Mouse (Mus musculus) right cerebral cortex, postnatal 25 days (tissue): ENCODE results near the gene Jup.
A peak's percentile ranks its signal among the peaks of the same experiment; 100 is the strongest.
"Not testable (repeated sequence)": the region's sequence is repeated elsewhere in the genome, so short reads cannot be mapped to it uniquely, and the experiment has no call there.

Experiments
- DNase-seq: peaks from one replicate; pipeline ENCODE4 v3.0.0; 2022

Gene Jup

DNA sequence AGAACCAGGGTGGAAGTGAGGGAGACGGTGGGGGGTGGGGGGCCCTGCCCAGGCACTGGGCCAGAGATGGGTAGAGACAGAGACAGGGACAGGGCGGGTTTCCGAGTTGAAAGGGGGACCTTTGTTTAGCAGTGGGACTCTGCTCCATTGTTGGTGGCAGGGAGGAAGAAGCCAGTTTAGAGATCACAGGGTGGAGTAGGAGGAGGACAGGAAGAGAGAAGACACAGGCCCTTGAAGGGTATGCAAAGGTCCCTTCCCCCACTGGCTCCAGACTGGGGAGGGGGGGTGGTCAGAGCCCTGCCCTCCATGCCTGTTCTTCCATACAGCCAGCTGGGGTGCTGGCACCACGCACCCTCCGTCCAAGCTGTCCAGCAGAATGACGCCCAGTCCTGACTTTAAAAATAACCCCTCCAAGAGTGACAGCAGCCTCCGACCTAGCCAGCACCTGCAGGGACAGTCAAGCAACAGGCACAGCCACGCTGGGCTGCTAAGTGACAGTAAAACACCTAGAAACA, 7.6 kb downstream of the Jup start:
- no peak for DNase-seq

DNA sequence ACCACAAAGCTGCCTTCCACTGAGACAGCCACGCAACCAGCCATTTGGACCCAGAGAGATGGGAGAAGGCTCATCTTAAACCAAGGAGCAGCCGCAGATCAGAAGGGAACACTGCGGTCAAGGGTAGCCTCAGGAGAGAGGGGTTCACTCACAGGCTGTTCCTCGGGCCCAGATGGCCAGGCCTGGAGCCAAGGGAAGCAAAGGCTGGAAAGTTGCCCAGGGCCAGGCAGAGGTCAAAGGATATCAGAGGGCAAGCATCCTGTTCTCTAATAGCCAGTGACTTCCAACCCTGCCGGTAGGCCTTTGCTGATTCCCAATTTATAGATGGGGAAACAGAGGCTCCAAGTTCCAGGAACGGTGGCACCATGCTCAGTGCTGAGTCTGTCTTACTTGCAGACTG, 9.0 kb downstream of the Jup start:
- DNase-seq, result no peak

DNA sequence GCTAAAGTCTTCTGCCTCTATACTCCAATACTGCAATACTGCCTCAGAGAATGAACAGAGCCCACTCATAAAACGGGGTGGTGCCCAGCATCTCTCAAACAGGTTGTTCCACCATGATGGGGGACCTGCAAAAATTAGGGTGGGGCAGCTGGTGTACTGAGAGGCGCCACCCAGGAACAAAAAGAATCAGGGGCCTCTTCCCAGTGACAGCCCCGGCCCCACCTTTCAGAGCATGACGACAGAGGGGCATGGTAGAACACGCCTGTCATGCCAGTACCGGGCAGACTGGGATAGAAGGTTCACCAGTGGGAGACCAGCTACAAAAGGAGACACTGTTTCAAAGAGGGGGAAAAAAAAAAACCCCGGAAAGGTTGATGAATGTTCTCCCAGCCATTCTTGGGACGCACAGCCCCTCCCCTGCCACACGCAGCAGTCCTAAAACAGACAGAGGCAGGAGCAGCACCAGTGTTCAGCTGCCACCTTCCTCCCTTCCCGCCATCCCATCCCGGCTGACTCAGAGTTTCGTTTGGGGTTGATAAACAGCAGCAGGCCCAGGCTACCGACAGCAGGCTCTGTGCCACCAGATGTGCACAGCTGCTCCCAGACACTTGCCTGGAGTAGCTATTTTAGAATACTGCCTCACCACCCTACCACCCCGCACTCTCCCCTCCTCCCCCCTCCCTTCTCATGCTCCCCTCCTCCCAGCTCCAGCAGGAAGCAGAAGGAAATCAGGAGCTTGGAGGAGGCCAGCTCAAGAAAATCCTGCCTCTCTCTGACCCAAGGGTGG, 9.8 kb downstream of the Jup start:
- DNase-seq, result peak; percentile 38

DNA sequence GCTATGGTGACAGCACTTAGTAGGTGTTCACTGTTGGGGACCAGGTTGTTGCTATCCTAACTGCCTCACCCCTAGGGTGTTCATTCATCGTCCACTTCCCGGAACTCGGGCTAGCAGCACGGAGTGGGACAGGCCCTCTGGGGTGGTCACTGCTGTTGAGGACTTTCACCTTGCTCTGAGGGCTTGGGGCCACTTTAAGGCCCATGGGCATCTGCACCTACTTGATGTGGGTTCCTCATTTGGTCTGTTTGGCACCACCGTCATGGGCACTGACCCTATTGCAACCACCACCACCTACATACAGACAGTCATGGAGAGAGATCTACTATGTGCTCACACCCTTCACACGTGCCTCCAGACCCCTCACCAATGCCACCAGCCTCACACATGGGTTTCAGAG, 10.5 kb downstream of the Jup start:
- DNase-seq, result no peak

DNA sequence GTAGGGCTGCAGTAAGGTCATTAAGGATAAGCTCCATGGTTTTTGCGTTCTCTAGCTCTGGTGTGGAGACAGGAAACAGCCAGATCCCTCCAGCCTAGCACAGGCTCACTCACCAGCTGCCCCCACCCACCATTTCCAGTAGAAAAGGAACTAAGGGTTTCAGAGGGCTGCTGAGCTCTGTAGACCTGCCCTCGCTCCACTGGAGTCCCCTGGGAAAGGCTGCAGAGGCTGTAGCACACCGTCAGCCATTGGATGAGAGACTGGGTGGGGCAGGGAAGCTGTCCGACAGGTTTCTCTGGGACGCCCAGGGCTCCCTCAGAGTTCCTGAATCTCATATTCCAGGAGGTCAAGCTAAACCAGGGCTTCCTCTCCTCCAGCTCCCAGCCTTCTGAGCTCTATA, 11.0 kb downstream of the Jup start:
- DNase-seq, result no peak

DNA sequence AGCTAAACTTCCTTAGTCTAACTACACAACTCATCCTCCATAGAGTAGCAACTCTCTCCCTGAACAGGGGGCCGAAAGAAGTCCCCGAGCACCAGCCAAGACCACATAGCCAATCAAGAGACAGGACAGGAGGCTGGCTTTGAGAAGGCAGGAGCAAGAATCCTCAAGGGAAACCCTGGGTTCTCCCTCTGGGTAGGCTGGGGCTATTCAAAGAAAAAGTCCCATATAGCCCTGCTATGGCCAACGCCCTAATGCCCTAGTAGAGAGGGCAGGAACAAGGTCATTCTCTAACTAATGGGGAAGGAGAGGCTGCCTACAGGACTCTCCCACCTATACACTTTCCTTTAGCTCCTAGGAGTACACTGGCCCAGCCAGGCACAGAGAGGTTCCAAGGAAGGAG, 12.5 kb downstream of the Jup start:
- DNase-seq, result no peak

DNA sequence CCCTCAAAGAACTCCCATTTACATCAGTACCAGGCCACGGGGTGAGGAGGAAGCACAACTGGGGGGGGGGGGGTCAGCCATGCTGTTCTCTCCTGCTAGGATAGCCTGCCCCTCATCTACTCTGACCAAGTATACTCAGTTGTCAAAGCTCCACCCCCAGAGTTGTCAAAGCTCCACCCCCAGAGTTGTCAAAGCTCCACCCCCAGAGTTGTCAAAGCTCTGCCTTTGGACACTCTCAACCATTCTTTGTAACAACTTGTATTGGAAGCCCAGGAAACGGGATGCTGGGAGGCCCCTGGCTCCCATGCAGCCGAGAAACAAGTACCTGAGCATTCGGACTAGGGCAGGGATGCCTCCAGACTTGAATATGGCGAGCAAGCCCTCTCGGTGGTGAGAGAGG, 14.9 kb downstream of the Jup start:
- no peak for DNase-seq

DNA sequence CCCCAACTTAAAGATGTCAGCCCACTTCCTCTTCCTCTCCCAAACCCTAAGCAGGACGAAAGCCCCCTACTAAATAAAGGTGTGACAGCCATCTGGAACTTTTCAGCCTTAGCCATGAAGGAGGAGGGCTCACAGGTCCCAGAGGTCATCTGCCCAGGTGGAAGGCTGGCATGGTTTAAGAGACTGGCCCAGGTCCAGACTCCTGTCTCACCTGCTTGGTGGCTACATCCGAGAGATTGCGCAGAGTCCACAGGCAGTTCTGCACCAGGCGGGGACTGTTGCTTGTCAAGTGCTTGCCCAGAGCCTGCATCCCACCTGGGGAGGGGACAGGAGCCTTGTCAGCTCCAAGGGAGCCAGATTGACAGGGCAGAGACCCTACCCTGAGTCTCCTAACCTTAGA, 18.3 kb downstream of the Jup start:
- DNase-seq, result no peak

DNA sequence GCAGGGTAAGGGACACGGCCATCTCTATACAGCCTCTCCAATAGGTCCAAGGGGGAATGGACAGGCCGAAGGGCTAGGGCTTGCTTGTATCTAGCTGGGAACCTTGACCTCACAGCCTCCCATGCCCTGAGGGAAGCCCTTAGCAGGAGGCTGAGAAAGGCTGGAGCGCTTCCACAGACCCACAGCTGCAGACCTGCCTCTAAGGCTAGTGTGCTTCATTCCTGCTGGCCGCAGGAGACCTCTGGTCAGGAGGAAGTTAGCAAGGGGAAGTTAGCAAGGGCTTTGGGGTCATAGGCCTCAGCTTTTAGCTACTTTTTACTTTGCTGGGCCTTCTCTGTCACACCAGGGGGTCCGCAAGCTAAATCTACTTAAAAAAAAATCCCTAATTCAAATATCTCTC, 19.1 kb downstream of the Jup start:
- no peak for DNase-seq

DNA sequence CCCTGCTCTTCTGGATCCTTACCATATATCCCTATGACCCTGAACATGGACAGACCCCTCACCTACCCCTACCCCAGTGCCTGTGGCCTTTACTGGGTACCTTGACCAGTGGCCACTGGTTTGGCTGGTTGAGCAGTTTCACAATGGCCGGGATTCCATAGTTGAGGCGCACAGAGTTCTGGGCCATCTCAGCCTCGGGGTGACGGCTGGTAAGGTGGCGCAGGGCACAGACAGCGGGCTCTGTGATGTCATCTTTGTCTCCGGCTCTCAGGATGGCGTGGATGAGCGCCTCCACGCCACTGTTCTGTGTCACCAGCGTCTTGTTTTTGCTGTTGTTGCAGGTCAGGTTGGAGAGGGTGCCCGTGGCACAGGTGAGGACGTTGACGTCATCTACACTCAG, 19.6 kb downstream of the Jup start:
- no peak for DNase-seq

DNA sequence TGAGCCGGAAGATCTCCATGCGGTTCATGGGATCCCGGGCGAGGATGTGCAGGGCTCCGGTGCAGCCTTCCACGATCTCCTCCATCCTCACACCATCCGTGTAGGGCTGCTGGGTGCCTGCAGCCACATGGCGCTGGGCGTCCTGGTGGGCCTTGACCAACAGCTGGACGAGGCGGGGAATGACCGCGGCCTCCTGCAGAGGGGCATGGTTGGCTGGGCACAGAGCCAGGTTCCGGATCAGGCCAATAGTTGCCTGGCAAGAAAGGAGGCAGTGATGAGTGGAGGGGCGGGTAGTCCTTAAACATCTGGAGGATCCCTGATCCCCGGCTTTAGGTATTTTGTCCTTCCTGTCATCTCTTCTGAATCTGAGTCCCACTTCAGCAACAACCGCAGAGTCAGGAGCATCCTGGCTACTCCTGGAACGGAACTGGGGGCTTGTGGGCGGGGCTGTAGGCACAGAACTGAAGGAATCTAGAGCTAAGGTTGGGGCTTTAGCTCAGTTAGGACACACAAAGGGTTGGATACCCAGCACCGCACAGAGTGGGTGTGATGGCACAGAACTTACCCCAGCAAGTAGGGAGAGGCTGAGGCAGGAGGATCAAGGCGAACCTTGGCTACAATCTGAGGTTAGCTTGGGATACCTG, 20.7 kb downstream of the Jup start:
- DNase-seq, result no peak

DNA sequence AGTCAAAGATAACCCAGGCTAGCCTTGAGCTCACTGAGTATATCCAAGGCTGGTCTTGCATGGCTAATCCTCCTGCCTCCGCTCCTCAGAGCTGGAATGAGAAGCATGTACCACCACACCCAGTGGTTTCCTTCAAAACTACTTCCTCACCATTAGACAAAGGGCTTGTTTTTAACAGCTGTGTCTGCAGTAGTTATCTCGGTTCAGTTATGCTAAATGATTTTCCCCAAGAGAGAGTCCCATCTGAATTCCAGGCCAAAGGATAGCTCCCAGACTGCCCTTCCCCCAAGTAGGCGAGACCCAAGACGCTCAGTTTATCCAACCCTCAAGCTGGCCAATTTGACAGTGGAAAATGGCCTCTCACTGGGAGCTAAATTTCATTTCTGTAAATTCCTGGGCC, 21.6 kb downstream of the Jup start:
- no peak for DNase-seq

DNA sequence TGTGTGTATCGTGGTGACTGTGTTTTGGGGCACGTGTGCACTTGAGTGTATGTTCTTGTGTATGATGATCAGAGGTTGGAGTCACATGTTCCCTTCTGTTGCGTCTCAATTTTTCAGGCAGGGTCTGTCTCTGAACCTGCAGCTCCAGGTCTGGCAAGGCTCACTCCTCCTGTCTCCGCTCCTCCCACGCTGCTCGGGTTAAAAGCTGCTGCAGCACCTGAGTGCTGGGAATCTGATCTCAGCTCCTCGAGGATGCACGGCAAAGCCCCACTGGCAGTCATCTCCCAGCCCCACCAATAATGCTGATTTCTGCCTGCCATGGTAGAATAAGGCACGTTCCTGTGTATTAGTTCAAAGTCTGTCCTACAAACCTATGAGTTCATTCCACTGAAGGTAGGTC, 22.4 kb downstream of the Jup start:
- no peak for DNase-seq

DNA sequence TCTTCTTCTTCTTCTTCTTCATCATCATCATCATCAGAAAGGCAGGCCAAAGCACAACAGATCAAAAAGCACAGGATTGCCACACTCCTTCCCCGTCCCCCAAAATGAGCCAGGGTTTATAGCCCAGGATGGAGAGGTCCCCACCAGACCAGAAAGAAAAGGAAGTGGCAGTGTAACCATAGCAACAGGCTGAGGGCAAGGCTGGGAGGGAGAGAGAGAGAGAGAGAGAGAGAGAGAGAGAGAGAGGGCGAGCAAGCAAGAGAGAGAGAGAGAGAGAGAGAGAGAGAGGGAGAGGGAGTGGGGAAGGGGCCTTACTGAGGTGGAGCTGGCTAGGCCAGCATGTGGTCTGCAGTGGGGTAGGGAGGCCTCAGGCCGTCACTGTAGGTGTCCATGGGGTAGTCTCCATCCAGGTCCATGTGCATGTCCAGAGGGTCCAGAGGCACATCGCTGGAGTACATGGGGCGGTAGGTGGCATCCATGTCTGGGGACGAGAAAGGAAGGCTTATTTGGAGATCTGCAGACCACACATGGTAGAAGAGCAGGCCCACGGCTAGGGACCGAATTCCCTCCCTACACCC, 25.5 kb downstream of the Jup start:
- no peak for DNase-seq

DNA sequence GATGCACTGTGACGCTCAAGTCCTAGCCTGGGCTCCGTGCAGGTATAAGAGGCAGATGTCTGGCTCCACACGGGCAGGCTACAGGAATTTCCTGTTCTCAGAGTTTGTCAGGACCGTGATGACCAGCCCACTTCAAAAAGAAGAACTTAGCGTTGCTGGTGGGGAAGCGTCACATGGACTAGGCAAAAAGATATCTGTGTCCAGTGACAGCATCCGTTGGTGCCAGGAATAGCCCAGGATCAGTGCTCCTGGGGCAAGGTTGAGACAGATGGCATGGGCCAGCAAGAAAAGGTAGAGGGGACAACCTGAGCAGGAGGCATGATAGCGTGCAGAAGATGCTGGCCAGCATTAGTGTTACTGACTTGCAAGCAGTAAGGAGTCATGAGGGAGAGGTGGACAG, 27.7 kb downstream of the Jup start:
- no peak for DNase-seq

DNA sequence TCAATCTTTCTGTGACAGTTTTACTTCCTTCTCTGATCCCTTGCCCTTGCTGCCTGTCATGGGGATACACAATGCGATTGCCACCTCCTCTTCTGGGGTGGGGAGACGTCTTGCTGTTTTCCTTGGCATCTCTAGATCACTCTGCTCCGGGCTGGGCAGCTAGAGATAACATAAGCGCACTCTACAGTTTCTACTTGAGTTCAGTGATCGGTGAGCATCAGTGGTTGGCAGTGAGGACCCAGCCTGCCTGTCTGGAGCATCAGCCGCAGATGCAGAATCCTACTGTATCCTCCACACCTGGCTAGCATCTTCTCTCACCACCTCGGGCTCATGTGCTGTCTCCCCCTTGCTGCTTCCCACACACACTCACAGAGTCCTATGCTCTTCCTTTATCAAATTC, 28.4 kb downstream of the Jup start:
- no peak for DNase-seq

DNA sequence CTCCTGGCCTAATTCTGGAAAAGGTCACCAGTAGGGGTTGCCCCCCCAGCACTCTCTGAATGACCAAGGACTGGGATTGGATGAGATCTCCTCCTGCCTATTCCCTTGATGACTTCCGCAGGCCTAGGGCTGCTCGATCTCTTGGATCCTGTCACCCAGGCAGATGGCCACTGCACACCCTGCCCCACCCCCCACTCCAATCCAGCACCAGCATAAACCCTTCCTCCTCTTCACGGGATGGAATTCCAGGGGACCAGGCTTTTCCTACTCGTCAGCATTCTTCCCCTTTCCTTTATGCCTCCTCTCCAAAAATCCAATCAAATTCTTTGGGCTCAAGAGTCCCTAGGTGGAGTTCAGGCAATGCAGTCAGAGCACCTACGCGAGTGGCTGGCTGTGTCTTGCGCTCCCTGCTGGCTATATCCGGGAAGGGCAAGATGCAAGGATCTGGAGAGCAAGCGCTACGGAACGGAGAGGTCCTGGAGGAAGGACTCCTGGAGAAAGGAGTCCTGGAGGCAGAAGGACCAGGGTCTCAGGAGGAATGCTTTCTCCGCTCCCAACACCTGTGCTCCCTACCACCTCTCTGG, 34.5 kb downstream of the Jup start:
- peak; percentile 40 for DNase-seq

DNA sequence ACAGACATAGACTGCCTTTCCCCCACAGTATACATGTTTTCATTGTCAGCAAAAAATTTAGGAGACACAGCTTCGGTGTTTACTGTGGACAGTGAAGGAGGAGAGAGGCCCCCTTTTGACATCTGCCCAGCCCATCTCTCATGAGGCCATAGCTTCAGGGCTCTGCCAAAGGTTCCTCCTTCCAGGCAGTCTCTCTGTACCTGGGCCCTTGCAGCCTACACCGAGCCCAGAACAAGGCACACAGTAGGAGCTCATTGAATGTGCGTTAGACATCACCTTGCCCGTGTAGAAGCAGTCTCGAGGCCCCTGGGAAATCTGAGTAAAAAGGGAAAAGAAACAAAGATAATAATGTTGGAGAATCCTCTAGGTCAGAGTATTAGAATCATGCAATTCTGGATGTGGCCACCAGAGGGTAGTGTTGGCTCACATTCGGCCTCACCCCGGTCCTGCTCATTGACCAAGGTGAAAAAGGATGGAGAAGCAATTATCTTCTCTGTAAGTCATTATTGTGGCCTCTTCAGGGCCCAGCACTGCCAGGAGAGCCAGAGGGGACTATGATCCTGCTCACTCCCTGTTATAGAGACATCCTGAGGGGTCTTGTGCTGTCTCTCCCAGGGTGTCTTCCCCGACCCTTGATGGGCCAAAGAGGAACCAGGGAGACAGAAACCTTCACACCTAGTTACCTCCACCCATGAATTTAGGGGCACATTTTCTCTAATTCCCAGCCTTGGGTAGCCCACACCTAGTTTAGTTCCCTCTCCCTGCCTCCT, 35.2 kb downstream of the Jup start:
- peak; percentile 54 for DNase-seq

DNA sequence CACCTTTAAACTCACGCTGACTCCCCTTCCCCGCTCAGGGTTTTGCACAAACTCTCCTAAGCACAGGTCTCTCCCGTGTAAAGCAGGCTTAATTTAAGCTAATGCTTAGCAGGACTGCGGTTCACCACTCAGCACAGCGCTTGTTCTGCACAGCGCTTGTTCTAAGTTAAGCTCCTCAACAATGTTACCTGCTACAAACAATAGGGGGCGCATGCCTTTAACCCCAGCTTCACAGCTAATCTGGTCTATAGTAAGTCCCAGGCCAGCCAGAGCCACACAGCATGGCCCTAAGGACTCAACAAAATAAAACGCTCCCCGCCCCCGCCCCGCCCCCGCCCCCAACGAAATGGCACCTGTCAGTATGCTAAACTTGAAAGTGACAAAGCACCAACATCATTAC, 36.5 kb downstream of the Jup start:
- not testable (repeated sequence) for DNase-seq

DNA sequence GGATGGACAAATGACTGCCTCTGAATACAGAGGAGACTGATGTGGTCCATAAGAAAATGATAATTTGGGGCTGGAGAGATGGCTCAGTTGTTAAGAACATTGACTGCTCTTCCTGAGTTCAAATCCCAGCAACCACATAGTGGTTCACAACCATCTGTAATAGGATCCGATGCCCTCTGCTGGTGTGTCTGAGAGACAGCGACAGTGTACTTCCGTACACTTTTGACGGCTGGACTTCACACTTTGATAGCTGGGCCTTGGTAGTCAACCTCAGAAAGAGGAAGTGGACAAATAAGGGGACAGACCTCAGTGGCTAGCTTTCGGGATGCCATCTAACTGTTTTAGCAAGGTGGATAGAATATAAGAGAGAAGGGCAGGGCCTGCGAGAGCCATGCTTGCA, 37.4 kb downstream of the Jup start:
- no peak for DNase-seq

DNA sequence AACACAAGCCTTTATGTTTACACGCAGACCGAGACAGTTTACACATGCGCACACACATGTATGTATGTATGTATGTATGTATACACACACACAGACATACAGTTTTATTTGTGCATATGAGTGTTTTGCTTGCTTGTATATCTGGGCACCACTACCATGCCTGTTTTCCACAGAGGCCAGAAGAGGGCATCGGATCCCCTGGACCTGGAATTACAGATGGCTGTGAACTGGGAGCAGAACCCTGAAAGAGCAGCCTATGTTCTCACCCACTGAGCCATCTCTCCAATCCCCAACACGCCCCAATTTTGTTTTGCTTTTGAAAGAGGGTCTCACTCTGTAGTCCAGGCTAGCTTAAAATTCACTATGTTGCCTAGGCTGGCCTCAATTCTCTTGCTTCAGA, 40.2 kb downstream of the Jup start:
- no peak for DNase-seq

DNA sequence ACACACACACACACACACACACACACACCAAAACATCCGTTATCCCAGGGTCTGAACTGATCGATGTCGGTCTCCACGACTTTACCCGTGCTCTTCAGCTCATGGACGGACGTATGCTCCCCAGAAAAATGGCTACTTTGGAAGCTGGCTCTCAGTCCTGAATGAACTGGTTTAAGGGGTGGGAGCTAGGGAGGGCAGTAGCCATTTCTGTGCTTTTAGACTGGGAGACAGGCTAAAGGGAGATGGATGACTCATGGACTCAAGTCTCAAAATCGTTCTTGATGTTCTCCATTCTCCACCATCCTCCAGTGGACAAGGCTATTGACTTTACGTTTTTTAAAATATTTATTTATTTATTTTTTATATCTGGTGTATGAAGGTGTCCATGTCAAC, 40.7 kb downstream of the Jup start:
- DNase-seq, result no peak
